Mouse (Mus musculus) regulatory T cell (primary cell): Measurements from ENCODE around the gene Ciita.

Experiments
- in situ Hi-C: fragments of 300-600 bp; cut with MboI, MseI; formaldehyde crosslinking; loops from one replicate; pipeline ENCODE4 v1.15.1; 2025; ENCODE audit warnings: high pct_unique_total_duplicates

The Ciita gene

DNA sequence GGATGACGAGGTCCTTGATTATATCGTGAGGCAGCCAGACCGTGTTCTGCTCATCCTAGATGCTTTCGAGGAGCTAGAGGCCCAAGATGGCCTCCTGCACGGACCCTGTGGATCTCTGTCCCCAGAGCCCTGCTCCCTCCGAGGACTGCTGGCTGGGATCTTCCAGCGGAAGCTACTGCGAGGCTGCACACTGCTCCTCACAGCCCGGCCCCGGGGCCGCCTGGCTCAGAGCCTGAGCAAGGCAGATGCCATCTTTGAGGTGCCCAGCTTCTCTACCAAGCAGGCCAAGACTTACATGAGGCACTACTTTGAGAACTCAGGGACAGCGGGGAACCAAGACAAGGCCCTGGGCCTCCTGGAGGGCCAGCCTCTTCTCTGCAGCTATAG, 31.3 kb downstream of the Ciita start:
- in situ Hi-C loops = loop anchor here (25.0 kb wide), 1 partner anchor 224 kb away; no protein-coding TSS in a partner anchor

DNA sequence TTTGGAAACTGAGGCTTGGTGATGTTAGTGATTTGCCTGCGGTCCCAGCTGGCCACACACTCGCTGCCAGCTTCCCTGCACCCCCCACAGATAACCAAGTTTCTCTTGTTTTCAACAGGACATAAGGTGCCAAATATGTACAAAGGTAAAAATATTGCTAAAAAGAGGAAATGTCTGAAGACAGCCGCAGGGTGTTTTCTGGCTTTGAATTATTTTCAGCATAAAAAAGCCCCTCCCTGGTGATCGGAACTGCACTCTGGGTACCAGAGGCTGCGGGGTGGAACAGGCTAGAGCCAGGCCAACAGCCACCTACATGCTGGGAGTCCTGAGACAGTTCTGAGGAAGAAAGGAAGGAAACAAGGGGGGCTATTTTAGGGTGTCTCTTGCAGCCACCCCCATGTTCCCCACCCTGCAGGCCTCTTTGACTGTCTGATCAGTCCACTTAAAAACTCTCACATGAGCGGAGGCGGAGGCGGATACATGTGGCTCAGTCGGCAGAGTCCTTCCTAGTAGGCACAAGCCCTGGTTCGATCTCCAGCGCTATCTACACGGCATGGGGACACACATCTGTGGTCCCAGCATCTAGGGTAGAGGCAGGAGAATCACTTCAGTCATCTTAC, 36.2 kb downstream of the Ciita start:
- in situ Hi-C loops = loop anchor here (25.0 kb wide), 1 partner anchor 229 kb away; no protein-coding TSS in a partner anchor

DNA sequence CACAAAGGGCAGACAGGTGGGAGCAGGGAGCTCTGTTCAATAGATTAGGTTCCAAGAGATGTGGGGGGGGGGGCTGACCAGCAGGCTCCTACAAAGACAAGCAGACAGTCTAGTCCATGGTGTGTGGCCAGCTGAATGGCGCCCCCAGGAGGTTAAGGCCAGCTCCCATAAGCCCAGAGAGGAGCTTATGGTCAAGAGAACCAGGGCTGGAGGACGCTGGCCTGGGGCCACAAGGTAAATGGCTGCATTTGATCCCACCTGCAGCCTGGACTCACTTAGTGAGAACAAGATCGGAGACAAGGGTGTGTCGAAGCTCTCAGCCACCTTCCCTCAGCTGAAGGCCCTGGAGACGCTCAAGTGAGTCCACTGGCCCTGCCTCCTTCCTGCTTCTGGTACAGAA, 38.2 kb downstream of the Ciita start:
- in situ Hi-C loops = loop anchor here (25.0 kb wide), 1 partner anchor 231 kb away; no protein-coding TSS in a partner anchor

DNA sequence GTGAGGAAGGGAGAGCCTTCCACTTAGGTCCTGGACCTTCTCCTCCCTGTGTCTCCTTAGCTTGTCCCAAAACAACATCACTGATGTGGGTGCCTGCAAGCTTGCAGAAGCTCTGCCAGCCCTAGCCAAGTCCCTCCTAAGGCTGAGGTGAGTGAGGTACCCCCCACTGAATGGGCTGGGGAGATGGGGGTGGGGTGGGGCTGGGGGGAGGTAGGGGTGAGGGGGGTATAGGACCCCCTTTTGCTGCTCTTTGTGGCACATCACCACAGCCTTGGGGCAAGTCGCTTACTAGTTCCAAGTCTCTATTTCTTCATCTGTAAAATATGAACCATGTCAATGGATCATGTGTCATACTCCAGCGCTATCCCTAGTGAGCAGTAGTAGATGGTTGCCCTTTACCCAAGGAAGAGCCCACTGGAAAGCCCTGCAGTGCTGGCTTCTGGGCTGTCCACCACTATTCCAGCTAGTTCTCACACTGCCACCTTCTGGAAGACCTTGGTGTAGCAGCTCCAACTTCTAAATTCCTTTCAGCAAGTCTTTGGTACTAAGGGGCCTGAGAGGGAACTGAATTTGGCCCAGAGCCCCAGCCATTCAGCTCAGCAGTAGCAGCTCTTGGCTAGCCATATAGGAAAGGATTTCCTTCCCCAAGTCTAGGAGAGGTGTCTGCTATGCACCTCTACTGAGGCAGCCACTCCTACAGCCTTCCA, 41.2 kb downstream of the Ciita start:
- in situ Hi-C loops = loop anchor here (25.0 kb wide), 1 partner anchor 234 kb away; no protein-coding TSS in a partner anchor

DNA sequence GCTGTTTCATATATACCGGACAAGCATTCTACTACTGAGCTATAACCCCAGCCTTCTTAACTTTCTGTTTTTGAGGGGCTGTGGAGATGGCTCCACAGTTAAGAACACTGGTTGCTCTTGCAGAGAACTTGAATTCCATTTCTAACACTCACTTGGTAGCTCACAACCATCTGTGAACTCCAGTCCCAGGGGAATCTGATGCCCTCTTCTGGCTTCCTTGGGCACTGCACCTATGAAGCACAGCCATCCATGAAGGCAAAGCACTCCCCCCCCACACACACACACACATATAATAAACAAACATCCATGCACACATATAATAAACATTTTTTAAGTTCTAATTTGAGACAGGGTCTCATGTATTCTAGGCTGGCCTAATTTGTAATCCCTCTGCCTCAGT, 43.0 kb downstream of the Ciita start:
- in situ Hi-C loops = loop anchor here (25.0 kb wide), 1 partner anchor 236 kb away; no protein-coding TSS in a partner anchor

DNA sequence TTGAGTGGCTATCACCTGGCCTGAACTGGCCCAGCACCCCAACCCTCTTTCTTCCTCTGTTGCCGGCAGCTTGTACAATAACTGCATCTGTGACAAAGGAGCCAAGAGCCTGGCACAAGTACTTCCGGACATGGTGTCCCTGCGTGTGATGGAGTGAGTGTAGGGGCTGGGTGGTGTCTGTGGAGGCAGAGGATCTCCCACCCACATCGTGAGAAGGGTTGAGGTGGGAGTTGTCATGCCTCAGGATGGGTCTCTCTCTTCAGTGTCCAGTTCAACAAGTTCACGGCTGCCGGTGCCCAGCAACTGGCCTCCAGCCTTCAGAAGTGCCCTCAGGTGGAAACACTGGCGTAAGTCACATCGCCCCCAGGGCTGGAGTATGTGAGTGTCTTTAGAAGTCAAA, 43.8 kb downstream of the Ciita start:
- in situ Hi-C loops = loop anchor here (25.0 kb wide), 1 partner anchor 236 kb away; no protein-coding TSS in a partner anchor

DNA sequence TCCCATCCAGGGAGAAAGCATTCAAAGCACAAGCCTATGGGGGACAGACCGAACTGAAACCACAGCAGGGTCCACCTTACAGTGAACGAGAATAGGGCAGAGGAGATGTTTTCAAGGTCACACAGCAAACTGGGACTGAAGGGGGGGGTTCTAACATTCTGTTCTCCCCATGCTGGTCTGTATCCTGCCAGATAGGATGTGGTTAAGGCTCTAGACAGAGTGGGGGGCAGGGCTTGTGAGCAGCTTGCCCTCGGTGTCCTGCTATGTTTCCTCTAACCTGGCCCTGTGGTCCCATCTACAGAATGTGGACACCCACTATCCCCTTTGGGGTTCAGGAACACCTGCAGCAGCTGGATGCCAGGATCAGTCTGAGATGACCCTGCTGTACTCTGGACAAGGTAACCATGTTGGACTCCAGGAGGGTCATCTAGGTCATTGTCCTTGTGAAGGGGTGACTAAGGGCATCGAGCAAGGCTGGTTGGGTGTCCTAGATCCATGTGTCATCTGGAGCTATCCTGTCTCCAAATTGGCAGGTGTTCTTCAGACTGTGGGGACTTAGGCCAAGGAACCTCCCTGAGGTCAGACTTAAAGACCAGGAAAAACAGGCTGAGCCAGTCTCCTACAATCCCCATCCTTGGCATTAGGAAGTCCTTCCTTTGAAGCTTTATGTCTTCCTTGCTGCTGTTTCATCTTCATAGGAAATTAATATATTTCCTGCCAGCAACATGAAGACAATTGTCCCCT, 45.2 kb downstream of the Ciita start:
- in situ Hi-C loops = loop anchor here (25.0 kb wide), 1 partner anchor 238 kb away; no protein-coding TSS in a partner anchor

DNA sequence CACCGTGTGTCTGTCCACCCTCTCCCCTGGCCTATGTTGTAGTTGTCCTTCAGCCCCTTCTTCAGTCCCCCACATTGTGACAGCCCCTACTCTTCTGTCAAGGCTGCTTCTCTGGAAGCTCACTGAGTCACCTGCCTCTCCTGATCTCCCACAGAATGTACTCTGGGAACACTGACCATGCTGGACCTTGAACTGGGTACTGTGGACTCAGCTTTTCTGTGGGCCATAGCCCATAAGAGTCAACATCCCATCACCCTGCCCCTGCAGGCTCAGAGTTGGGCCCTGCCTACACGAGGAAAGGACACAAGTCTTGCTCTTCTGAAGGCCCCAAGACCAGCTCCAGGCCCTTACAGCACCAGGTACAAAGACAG, 45.7 kb downstream of the Ciita start:
- in situ Hi-C loops = no loop called here

DNA sequence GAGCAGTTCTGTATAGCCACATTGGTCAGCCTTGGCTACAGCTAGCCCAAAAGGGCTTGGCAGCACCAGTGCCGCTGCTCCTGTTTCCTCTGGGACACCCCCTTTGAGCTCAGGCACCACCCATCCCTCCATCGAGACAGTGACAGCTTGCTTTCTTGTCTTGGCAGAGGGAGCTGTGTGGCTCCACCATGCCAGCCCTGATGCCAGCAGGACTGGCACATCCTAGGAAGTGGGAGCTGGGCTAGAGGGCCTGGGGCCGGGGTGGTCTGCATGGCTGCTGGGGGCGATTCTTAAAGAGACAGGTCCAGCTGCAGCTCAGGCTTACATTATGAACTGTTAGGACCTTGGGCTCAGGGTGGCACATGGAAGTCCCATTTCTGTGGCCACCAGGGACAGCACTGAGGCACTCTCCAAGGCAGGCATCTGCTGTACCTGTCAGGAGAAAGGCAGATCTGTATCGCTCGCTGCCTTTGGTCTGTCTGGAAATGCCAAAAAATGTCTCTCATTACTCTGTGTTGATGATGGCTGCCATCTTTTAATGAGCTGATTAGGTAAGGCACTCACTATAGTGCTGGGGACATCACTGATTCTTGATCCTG, 47.3 kb downstream of the Ciita start:
- in situ Hi-C loops = no loop called here

DNA sequence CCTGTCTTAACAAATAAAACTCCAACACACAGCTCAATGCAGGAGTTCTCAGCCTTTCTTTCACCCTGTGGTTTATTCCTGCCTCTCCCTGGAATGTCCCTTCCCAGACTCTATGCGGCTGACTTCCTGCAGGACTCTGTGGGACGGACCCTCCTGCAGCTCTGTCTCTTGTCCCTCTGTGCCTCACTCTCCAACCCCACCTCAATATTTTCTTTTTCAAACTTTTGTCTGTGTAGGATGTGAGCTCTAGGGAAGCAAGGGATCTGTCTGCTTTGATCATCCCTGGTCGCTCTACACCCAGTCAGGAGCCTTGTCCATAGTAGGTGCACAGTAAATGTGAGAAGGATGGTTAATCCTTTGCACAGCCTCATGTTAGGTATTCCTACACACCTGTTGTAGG, 48.5 kb downstream of the Ciita start:
- in situ Hi-C loops = no loop called here

DNA sequence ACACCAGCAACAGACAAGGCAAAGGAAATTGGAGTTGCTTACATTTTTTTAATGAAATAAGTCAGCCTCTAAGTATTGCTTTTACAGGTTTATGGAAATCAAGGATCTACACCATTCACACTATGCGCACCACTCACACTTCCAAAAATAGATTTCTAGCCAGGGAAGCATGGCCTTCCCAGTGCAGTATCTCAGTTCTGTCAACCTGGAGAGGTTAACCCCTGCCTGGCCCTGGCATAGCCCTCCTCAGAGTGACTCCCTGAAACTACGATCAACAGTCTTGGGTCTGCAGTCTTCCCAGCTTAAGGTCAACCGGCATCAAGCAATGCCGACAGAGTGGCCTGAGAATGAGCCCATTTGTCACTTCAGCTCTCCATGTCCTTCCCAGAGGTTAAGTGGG, 50.3 kb downstream of the Ciita start:
- in situ Hi-C loops = loop anchor here (5.0 kb wide), 1 partner anchor 113 kb away; no protein-coding TSS in a partner anchor

DNA sequence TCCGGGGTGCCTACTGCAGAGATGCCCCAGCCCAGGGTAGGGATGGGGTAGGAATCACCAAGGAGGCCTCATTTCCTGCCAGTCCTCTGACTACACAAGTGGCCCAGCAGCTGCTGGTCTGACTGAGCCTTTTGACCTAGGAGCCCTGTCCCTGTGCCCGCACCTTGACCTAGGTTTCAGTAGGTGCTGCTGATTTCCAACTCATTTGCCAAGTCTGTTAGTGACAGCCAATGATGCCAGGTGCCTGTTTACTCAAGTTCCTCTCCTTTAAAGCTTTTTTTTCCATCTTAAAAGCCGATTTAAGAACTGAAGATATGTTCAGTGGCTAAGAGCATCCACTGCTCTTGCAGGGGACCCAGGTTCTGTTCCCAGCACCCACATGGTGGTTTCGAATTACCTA, 53.9 kb downstream of the Ciita start:
- in situ Hi-C loops = loop anchor here (5.0 kb wide), 1 partner anchor 116 kb away; no protein-coding TSS in a partner anchor

DNA sequence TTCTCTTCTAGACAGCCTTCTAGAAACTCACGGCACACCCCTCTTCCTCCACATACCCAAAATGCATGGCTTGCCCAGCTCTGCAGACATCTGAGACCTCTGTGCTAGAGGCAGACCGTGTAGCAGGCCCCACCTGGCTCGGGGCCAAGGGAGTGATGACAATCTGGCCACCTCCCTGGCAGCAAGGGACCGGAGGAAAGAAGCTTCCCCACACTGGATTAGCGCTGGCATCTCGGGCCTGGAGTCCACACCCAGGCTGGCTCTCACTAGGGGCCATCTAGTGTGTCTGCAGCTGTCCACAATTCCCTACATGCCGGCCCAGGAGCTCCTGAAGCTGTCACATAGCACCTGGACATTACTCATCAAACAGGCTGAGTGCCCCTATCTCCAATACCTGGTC, 54.7 kb downstream of the Ciita start:
- in situ Hi-C loops = loop anchor here (5.0 kb wide), 1 partner anchor 117 kb away; no protein-coding TSS in a partner anchor

DNA sequence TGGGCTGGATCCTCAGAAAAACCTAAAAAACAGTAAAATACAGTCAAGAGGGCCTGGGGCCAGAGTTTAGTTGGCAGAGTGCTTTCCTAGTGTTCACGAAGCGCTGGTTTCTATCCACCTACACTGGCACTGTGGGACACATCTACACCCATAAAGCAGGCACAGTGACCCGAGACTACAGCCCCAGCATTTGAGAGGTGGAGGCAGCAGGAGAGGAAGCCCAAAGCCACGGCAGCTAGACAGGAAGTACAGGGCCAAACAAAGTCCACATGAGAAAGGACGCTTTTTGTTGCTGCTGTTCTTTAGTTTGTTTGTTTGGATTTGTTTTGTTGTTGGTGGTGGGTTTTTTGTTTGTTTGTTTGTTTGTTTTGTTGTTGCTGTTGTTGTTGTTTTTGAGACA, 56.5 kb downstream of the Ciita start:
- in situ Hi-C loops = no loop called here

DNA sequence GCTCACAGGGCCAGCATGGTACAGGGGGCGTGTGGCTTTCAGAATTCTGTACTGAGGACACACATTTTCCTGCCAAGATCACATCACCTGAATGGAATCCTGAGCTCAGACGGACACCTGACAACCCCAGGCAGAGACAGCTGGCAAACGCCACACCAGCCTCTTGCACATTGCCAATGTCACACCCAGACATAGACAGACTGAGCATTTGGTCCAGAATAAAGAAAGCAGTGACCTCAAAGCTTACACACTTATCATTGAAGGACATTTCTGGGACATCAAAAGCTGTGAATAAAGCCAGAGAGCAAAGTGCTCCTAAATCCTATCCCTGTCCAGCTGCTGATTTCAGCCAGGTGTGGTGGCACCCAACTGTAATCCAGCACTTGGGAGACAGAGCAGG, 57.1 kb downstream of the Ciita start:
- in situ Hi-C loops = no loop called here

DNA sequence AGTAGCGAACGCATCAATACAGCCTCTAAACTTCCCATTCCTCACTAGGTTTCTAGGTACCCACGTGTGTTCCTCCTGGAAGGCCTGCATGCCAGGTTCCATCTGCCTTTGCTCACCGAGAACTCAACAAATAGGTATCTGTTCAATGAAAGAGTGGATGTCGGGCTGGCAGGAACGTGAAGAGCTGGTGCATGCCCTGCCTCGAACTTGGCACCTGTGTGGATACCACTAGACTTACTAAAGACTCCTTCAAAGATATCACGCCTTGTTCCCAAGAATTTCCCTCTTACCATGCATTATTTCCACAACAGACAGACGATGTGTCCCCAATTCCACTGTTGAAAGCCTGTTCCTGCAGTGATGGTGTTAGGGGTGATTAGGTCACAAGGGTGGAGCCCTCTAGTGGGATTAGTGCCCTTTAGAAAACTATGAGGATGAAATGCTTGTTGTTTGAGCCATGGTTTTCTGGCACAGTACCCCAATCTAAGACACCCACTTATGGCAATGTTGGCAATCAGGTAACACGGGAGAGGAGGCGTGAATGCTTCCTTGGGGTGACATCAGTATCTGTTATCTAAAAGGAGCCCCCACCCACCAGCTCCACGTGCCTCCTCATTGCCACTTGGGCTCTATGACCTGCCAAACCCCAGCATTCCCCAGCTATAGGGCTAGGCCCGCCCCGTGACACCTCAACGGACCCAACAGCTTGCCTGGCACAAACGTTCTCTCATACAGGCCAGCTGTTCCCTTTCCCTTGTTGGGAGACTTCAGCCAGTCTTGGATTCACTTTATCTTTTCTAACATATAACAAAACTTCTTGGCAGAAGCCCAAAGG, 61.1 kb downstream of the Ciita start:
- in situ Hi-C loops = no loop called here

DNA sequence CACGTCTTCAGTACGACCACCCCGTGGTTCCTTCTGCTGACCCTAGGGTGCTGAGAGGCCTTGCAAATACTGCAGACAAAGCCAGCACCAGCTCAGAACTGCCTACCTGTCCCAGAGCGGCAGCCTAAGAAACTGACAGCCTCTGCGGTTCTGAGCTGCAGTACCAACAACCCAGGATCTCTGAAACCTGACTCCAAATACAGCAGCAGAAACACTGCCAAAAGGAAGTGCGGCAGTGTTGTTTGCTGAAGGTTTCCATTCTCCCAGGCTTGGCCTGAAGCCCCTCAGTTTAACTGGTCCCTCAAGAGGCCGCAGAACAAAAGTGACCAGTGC, 61.7 kb downstream of the Ciita start:
- in situ Hi-C loops = no loop called here

DNA sequence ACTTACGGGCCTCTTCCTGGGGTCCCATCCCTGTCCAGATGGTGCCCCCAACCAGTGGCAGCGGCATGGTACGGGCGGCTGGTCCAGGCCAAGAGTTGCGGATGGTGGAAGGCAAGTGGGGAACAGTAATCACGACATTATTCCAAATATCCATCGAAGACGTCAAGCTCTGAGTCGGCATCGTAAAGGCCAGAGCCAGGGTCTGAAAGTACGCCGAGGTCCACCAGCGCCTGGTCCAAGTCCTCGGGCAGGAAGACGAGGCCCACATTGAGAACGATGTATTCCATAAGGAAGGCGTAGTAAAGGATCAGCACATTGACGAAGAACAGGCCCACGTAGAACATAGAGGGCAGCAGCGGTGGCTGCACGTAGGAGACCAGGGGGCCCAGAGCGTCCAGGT, 62.4 kb downstream of the Ciita start:
- in situ Hi-C loops = no loop called here

DNA sequence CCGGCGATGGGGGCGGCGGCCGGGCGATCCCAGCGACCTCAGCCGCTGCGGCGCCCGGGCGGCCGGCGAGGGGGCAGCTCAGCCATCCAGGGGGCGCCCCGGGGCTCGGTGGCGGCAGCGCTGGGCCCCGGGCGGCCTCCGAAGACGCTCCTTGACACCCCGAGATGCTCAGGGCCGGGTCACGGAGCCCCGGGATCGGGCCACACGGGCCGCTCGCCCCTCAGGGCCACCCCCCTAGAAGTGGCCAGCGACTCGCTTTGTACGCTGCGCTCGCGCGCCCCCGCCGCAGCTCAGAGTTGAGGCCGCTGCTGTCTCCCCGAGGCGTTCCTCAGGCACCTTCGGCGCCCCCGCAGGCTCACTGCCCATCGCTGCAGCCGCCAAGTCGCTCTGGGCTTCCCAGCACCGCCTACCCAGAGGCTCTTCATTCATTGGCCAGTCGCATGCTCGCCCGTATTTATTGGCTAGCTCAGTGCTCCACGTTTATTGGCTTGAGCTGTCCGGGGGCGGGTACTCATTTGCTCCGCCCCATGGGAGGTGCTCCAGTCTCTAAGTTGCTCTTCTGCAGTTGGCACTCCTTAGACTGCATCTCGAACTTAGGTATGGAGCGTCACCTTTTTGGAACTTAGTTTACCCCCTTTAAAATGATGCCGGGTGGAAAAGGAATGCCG, 63.0 kb downstream of the Ciita start, which contains the start of gene Dexi:
TSS of gene Dexi (minus strand) at position 357 of the 668 bp plus-strand sequence.
- in situ Hi-C loops = no loop called here

DNA sequence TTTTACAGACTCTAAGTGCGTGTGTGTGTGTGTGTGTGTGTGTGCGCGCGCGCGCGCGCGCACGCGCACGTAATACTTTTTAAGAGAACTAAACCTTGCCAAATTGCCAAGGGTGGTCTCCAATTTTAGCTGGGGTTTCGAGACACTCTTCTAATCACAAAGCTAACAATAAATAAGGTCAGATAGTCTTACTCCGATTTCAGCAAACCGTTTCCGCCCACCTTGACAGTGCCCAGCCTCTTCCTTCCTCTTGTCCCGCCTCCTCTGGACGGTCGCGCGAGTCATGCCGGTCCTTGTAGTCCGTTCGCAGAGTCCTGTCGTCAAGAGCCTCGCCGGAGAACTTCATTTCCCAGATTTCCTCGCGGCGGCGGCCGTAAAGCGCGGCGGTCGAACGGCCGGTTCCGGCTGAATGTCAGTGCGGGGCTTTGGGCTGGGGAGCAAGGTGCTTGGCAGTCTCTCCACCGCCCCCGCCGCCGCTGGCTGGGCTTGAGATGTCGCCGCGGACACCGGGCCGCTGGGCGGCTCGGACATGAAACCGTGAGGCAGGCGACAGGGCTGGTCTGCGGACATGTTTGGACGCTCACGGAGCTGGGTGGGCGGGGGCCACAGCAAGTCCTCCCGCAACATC, 65.2 kb downstream of the Ciita start, which contains the start of gene Clec16a:
TSS of gene Clec16a (plus strand) at position 345 of the 628 bp plus-strand sequence.
- in situ Hi-C loops = no loop called here
